Mouse (Mus musculus) erythroid progenitor cell, adult 5-6 weeks (primary cell): ENCODE data around the gene Pcbp2. TPM values are rescaled to one million over a fixed set of nuclear protein-coding genes. Genes with fewer than 3 reads are reported as not detected.

Experiments
- total RNA-seq, 2 experiments: library from RNA; stranded (forward) in 1 of 2; stranded (reverse) in 1 of 2; fragments of 150-400 nt in 1 of 2; fragments of 186-747, 209-891 nt in 1 of 2; gene quantifications; 2 replicates each; pipeline versions ENCODE4 v1.2.3 to v1.2.4; 2015 to 2017; ENCODE audit warnings: low replicate concordance in 2 of 2

Pcbp2 gene
- total RNA-seq, 2 experiments from 2014 or later = 185 to 484 TPM

Other genes starting within 250 kb of the Pcbp2 start
- gene Itgb7, start 238.6 kb upstream of the Pcbp2 start, total RNA-seq (2015; ENCODE audit: low replicate concordance) = 26.0 and 32.1 TPM in 2 replicates
- gene Itgb7, start 238.6 kb upstream of the Pcbp2 start, total RNA-seq (2017; ENCODE audit: low replicate concordance) = 21.8 and 32.8 TPM in 2 replicates
- gene Rarg, start 213.0 kb upstream of the Pcbp2 start, total RNA-seq (2015; ENCODE audit: low replicate concordance) = 4.6 and 9.4 TPM in 2 replicates
- gene Rarg, start 213.0 kb upstream of the Pcbp2 start, total RNA-seq (2017; ENCODE audit: low replicate concordance) = 2.6 and 3.6 TPM in 2 replicates
- not detected in 2 replicates for gene Gm9918, start 200.0 kb upstream of the Pcbp2 start, total RNA-seq (2015; ENCODE audit: low replicate concordance)
- gene Gm9918, start 200.0 kb upstream of the Pcbp2 start, total RNA-seq (2017; ENCODE audit: low replicate concordance) = not detected in 2 replicates
- 8.8 and 19.1 TPM in 2 replicates for gene Mfsd5, start 191.1 kb upstream of the Pcbp2 start, total RNA-seq (2015; ENCODE audit: low replicate concordance)
- 3.1 and 5.1 TPM in 2 replicates for gene Mfsd5, start 191.1 kb upstream of the Pcbp2 start, total RNA-seq (2017; ENCODE audit: low replicate concordance)
- 145 and 158 TPM in 2 replicates for gene Espl1, start 174.3 kb upstream of the Pcbp2 start, total RNA-seq (2015; ENCODE audit: low replicate concordance)
- 127 and 176 TPM in 2 replicates for gene Espl1, start 174.3 kb upstream of the Pcbp2 start, total RNA-seq (2017; ENCODE audit: low replicate concordance)
- gene Pfdn5, start 144.4 kb upstream of the Pcbp2 start, total RNA-seq (2015; ENCODE audit: low replicate concordance) = 121 and 130 TPM in 2 replicates
- 68.3 and 116 TPM in 2 replicates for gene Pfdn5, start 144.4 kb upstream of the Pcbp2 start, total RNA-seq (2017; ENCODE audit: low replicate concordance)
- 27.8 and 39.0 TPM in 2 replicates for gene Myg1, start 138.8 kb upstream of the Pcbp2 start, total RNA-seq (2015; ENCODE audit: low replicate concordance)
- gene Myg1, start 138.8 kb upstream of the Pcbp2 start, total RNA-seq (2017; ENCODE audit: low replicate concordance) = 16.2 and 29.7 TPM in 2 replicates
- 41.9 and 51.5 TPM in 2 replicates for gene Aaas, start 119.8 kb upstream of the Pcbp2 start, total RNA-seq (2015; ENCODE audit: low replicate concordance)
- gene Aaas, start 119.8 kb upstream of the Pcbp2 start, total RNA-seq (2017; ENCODE audit: low replicate concordance) = 18.2 and 49.8 TPM in 2 replicates
- not detected in 2 replicates for gene Sp7, start 103.4 kb upstream of the Pcbp2 start, total RNA-seq (2015; ENCODE audit: low replicate concordance)
- not detected in 2 replicates for gene Sp7, start 103.4 kb upstream of the Pcbp2 start, total RNA-seq (2017; ENCODE audit: low replicate concordance)
- 80.5 and 94.1 TPM in 2 replicates for gene Sp1, start 64.4 kb upstream of the Pcbp2 start, total RNA-seq (2015; ENCODE audit: low replicate concordance)
- 70.4 and 79.1 TPM in 2 replicates for gene Sp1, start 64.4 kb upstream of the Pcbp2 start, total RNA-seq (2017; ENCODE audit: low replicate concordance)
- not detected in 2 replicates for gene Amhr2, start 25.2 kb upstream of the Pcbp2 start, total RNA-seq (2015; ENCODE audit: low replicate concordance)
- gene Amhr2, start 25.2 kb upstream of the Pcbp2 start, total RNA-seq (2017; ENCODE audit: low replicate concordance) = 3.6 TPM in 1 of 2 replicates, not detected in the other
- 45.4 and 56.6 TPM in 2 replicates for gene Prr13, start 11.5 kb upstream of the Pcbp2 start, total RNA-seq (2015; ENCODE audit: low replicate concordance)
- 18.6 and 49.4 TPM in 2 replicates for gene Prr13, start 11.5 kb upstream of the Pcbp2 start, total RNA-seq (2017; ENCODE audit: low replicate concordance)
- gene Gm10337, start 33.2 kb downstream of the Pcbp2 start, total RNA-seq (2015; ENCODE audit: low replicate concordance) = not detected in 2 replicates
- not detected in 2 replicates for gene Gm10337, start 33.2 kb downstream of the Pcbp2 start, total RNA-seq (2017; ENCODE audit: low replicate concordance)
- gene Map3k12, start 46.5 kb downstream of the Pcbp2 start, total RNA-seq (2015; ENCODE audit: low replicate concordance) = 0.72 TPM in 1 of 2 replicates, not detected in the other
- gene Map3k12, start 46.5 kb downstream of the Pcbp2 start, total RNA-seq (2017; ENCODE audit: low replicate concordance) = 2.6 TPM in 1 of 2 replicates, not detected in the other
- 11.5 and 19.7 TPM in 2 replicates for gene Tarbp2, start 47.7 kb downstream of the Pcbp2 start, total RNA-seq (2015; ENCODE audit: low replicate concordance)
- gene Tarbp2, start 47.7 kb downstream of the Pcbp2 start, total RNA-seq (2017; ENCODE audit: low replicate concordance) = 11.9 and 20.4 TPM in 2 replicates
- gene Npff, start 54.4 kb downstream of the Pcbp2 start, total RNA-seq (2015; ENCODE audit: low replicate concordance) = 9.2 and 12.6 TPM in 2 replicates
- gene Npff, start 54.4 kb downstream of the Pcbp2 start, total RNA-seq (2017; ENCODE audit: low replicate concordance) = 3.3 TPM in 1 of 2 replicates, not detected in the other
- gene Gm28047, start 154.5 kb downstream of the Pcbp2 start, total RNA-seq (2015; ENCODE audit: low replicate concordance) = not detected in 2 replicates
- not detected in 2 replicates for gene Gm28047, start 154.5 kb downstream of the Pcbp2 start, total RNA-seq (2017; ENCODE audit: low replicate concordance)
- 55.5 and 93.1 TPM in 2 replicates for gene Atf7, start 154.9 kb downstream of the Pcbp2 start, total RNA-seq (2015; ENCODE audit: low replicate concordance)
- gene Atf7, start 154.9 kb downstream of the Pcbp2 start, total RNA-seq (2017; ENCODE audit: low replicate concordance) = 16.9 and 19.4 TPM in 2 replicates
- 10.5 and 17.7 TPM in 2 replicates for gene Atp5g2, start 201.8 kb downstream of the Pcbp2 start, total RNA-seq (2015; ENCODE audit: low replicate concordance)
- gene Atp5g2, start 201.8 kb downstream of the Pcbp2 start, total RNA-seq (2017; ENCODE audit: low replicate concordance) = 19.1 and 31.2 TPM in 2 replicates